Mouse (Mus musculus): ENCODE data around the gene Taldo1. TPM values are rescaled to one million over a fixed set of nuclear protein-coding genes. Genes with fewer than 3 reads are reported as not detected.
"Not testable (repeated sequence)": the region's sequence is repeated elsewhere in the genome, so short reads cannot be mapped to it uniquely, and the experiment has no call there.

Gene Taldo1
- polyA plus RNA-seq, 1 experiment from 2014 or later: 312 TPM

GRCm38 (mm10) chr7:141394158-141394557 lies 2.2 kb downstream of the Taldo1 start:
- Histone ChIP-seq H3K36me3 (ENCODE audit: control insufficient read depth, insufficient read depth, low read length) (peaks cover 29% of the 10 kb centered on the region), H3K27ac (replicated peaks; ENCODE audit: low read depth, low read length) (no peak overlapping the region), H3K4me1 (ENCODE audit: control insufficient read depth, insufficient read depth, low read length) (peaks cover 13% of the 10 kb centered on the region), H3K4me3 (replicated peaks; ENCODE audit: low read depth, low read length) (no peak overlapping the region), H3K9ac (replicated peaks; ENCODE audit: low read length) (no peak overlapping the region), H3K4me2 (ENCODE audit: low read length) (no peak overlapping the region), H3K9me3 (ENCODE audit: control insufficient read depth, low read length) (no peaks in the 10 kb centered on the region), H3K27me3 (ENCODE audit: control insufficient read depth, insufficient read depth, low read length) (no peaks in the 10 kb centered on the region)
- 91% methylated on average over 7 of the region's 7 CpGs for WGBS
- DNase-seq (no peak), ATAC-seq (ENCODE audit: low FRiP score, low TSS enrichment) (no peak)

- no peak overlapping the region for H3K27ac ChIP-seq (replicated peaks; ENCODE audit: low read depth, low read length)
- H3K4me3 ChIP-seq (replicated peaks; ENCODE audit: low read depth, low read length): no peak overlapping the region
- peak; percentile 76 for DNase-seq
- 16% methylated on average over 6 of the region's 6 CpGs for WGBS
- no peak overlapping the region for H3K9ac ChIP-seq (replicated peaks; ENCODE audit: low read length)
- no peaks in the 10 kb centered on the region for H3K27me3 ChIP-seq (ENCODE audit: control insufficient read depth, insufficient read depth, low read length)
- no peak for ATAC-seq (ENCODE audit: low FRiP score, low TSS enrichment)
- peaks cover 13% of the 10 kb centered on the region for H3K4me1 ChIP-seq (ENCODE audit: control insufficient read depth, insufficient read depth, low read length)
- no peaks in the 10 kb centered on the region for H3K9me3 ChIP-seq (ENCODE audit: control insufficient read depth, low read length)
- H3K36me3 ChIP-seq (ENCODE audit: control insufficient read depth, insufficient read depth, low read length): peaks cover 33% of the 10 kb centered on the region
- H3K4me2 ChIP-seq (ENCODE audit: low read length): no peak overlapping the region
These were observed 2.8 kb downstream of the Taldo1 start for GRCm38 (mm10) chr7:141394771-141395170.

- no peak overlapping the region for H3K27ac ChIP-seq (replicated peaks; ENCODE audit: low read depth, low read length)
- no peaks in the 10 kb centered on the region for H3K9me3 ChIP-seq (ENCODE audit: control insufficient read depth, low read length)
- DNase-seq: no peak
- H3K9ac ChIP-seq (replicated peaks; ENCODE audit: low read length): no peak overlapping the region
- ATAC-seq (ENCODE audit: low FRiP score, low TSS enrichment): no peak
- peaks cover 13% of the 10 kb centered on the region for H3K4me1 ChIP-seq (ENCODE audit: control insufficient read depth, insufficient read depth, low read length)
- 80% methylated on average over 1 of the region's 1 CpGs for WGBS
- no peaks in the 10 kb centered on the region for H3K27me3 ChIP-seq (ENCODE audit: control insufficient read depth, insufficient read depth, low read length)
- peaks cover 38% of the 10 kb centered on the region for H3K36me3 ChIP-seq (ENCODE audit: control insufficient read depth, insufficient read depth, low read length)
- no peak overlapping the region for H3K4me2 ChIP-seq (ENCODE audit: low read length)
- no peak overlapping the region for H3K4me3 ChIP-seq (replicated peaks; ENCODE audit: low read depth, low read length)
These were observed 3.3 kb downstream of the Taldo1 start for GRCm38 (mm10) chr7:141395348-141395747.

- Histone ChIP-seq H3K9ac (replicated peaks; ENCODE audit: low read length) (no peak overlapping the region), H3K4me2 (ENCODE audit: low read length) (no peak overlapping the region), H3K36me3 (ENCODE audit: control insufficient read depth, insufficient read depth, low read length) (peaks cover 67% of the 10 kb centered on the region), H3K4me3 (replicated peaks; ENCODE audit: low read depth, low read length) (no peak overlapping the region), H3K27ac (replicated peaks; ENCODE audit: low read depth, low read length) (no peak overlapping the region), H3K27me3 (ENCODE audit: control insufficient read depth, insufficient read depth, low read length) (no peaks in the 10 kb centered on the region), H3K4me1 (ENCODE audit: control insufficient read depth, insufficient read depth, low read length) (no peaks in the 10 kb centered on the region), H3K9me3 (ENCODE audit: control insufficient read depth, low read length) (no peaks in the 10 kb centered on the region)
- WGBS: 43% methylated on average over 5 of the region's 5 CpGs
- ATAC-seq (ENCODE audit: low FRiP score, low TSS enrichment): no peak
- peak; percentile 64 for DNase-seq
These were observed 11.3 kb downstream of the Taldo1 start for GRCm38 (mm10) chr7:141403305-141403704.

- Histone ChIP-seq H3K9ac (replicated peaks; ENCODE audit: low read length) (no peak overlapping the region), H3K4me3 (replicated peaks; ENCODE audit: low read depth, low read length) (no peak overlapping the region), H3K9me3 (ENCODE audit: control insufficient read depth, low read length) (no peaks in the 10 kb centered on the region), H3K27me3 (ENCODE audit: control insufficient read depth, insufficient read depth, low read length) (no peaks in the 10 kb centered on the region), H3K36me3 (ENCODE audit: control insufficient read depth, insufficient read depth, low read length) (peaks cover 63% of the 10 kb centered on the region), H3K4me2 (ENCODE audit: low read length) (no peak overlapping the region), H3K4me1 (ENCODE audit: control insufficient read depth, insufficient read depth, low read length) (no peaks in the 10 kb centered on the region), H3K27ac (replicated peaks; ENCODE audit: low read depth, low read length) (no peak overlapping the region)
- ATAC-seq (ENCODE audit: low FRiP score, low TSS enrichment) (no peak), DNase-seq (no peak)
- WGBS: 87% methylated on average over 4 of the region's 4 CpGs
These were observed 13.5 kb downstream of the Taldo1 start for GRCm38 (mm10) chr7:141405466-141405865.

- not testable (repeated sequence) for H3K4me2 ChIP-seq (ENCODE audit: low read length); H3K4me1 ChIP-seq (ENCODE audit: control insufficient read depth, insufficient read depth, low read length); H3K27me3 ChIP-seq (ENCODE audit: control insufficient read depth, insufficient read depth, low read length); H3K9me3 ChIP-seq (ENCODE audit: control insufficient read depth, low read length); H3K9ac ChIP-seq (replicated peaks; ENCODE audit: low read length); H3K27ac ChIP-seq (replicated peaks; ENCODE audit: low read depth, low read length); ATAC-seq (ENCODE audit: low FRiP score, low TSS enrichment); DNase-seq; H3K4me3 ChIP-seq (replicated peaks; ENCODE audit: low read depth, low read length)
- 95% methylated on average over 7 of the region's 7 CpGs for WGBS
- peaks cover 42% of the 10 kb centered on the region for H3K36me3 ChIP-seq (ENCODE audit: control insufficient read depth, insufficient read depth, low read length)
These were observed 15.7 kb downstream of the Taldo1 start for GRCm38 (mm10) chr7:141407670-141408069.

- 8% methylated on average over 11 of the region's 11 CpGs for WGBS
- H3K9me3 ChIP-seq (ENCODE audit: control insufficient read depth, low read length): no peaks in the 10 kb centered on the region
- H3K27me3 ChIP-seq (ENCODE audit: control insufficient read depth, insufficient read depth, low read length): no peaks in the 10 kb centered on the region
- H3K4me2 ChIP-seq (ENCODE audit: low read length): no peak overlapping the region
- H3K27ac ChIP-seq (replicated peaks; ENCODE audit: low read depth, low read length): no peak overlapping the region
- H3K9ac ChIP-seq (replicated peaks; ENCODE audit: low read length): no peak overlapping the region
- ATAC-seq (ENCODE audit: low FRiP score, low TSS enrichment) (0 out of 2 replicates have a peak, but pooled peaks have one; percentile 32), DNase-seq (peak; percentile 91)
- no peak overlapping the region for H3K4me3 ChIP-seq (replicated peaks; ENCODE audit: low read depth, low read length)
- H3K4me1 ChIP-seq (ENCODE audit: control insufficient read depth, insufficient read depth, low read length): peaks cover 6% of the 10 kb centered on the region
- H3K36me3 ChIP-seq (ENCODE audit: control insufficient read depth, insufficient read depth, low read length): peaks cover 32% of the 10 kb centered on the region
These were observed 16.8 kb downstream of the Taldo1 start for GRCm38 (mm10) chr7:141408833-141409232.

- no peaks in the 10 kb centered on the region for H3K27me3 ChIP-seq (ENCODE audit: control insufficient read depth, insufficient read depth, low read length)
- H3K4me1 ChIP-seq (ENCODE audit: control insufficient read depth, insufficient read depth, low read length): peaks cover 10% of the 10 kb centered on the region
- peaks cover 27% of the 10 kb centered on the region for H3K36me3 ChIP-seq (ENCODE audit: control insufficient read depth, insufficient read depth, low read length)
- H3K9ac ChIP-seq (replicated peaks; ENCODE audit: low read length): no peak overlapping the region
- no peaks in the 10 kb centered on the region for H3K9me3 ChIP-seq (ENCODE audit: control insufficient read depth, low read length)
- DNase-seq (no peak), ATAC-seq (ENCODE audit: low FRiP score, low TSS enrichment) (no peak)
- no peak overlapping the region for H3K4me2 ChIP-seq (ENCODE audit: low read length)
- WGBS: 93% methylated on average over 8 of the region's 8 CpGs
- H3K4me3 ChIP-seq (replicated peaks; ENCODE audit: low read depth, low read length): no peak overlapping the region
- no peak overlapping the region for H3K27ac ChIP-seq (replicated peaks; ENCODE audit: low read depth, low read length)
These were observed 18.6 kb downstream of the Taldo1 start for GRCm38 (mm10) chr7:141410631-141411030.

- no peaks in the 10 kb centered on the region for H3K9me3 ChIP-seq (ENCODE audit: control insufficient read depth, low read length)
- H3K4me1 ChIP-seq (ENCODE audit: control insufficient read depth, insufficient read depth, low read length): peaks cover 10% of the 10 kb centered on the region
- DNase-seq: no peak
- 89% methylated on average over 1 of the region's 1 CpGs for WGBS
- no peak overlapping the region for H3K4me3 ChIP-seq (replicated peaks; ENCODE audit: low read depth, low read length)
- H3K27me3 ChIP-seq (ENCODE audit: control insufficient read depth, insufficient read depth, low read length): no peaks in the 10 kb centered on the region
- no peak overlapping the region for H3K4me2 ChIP-seq (ENCODE audit: low read length)
- ATAC-seq (ENCODE audit: low FRiP score, low TSS enrichment): no peak
- peaks cover 22% of the 10 kb centered on the region for H3K36me3 ChIP-seq (ENCODE audit: control insufficient read depth, insufficient read depth, low read length)
- H3K27ac ChIP-seq (replicated peaks; ENCODE audit: low read depth, low read length): no peak overlapping the region
- H3K9ac ChIP-seq (replicated peaks; ENCODE audit: low read length): no peak overlapping the region
These were observed 19.7 kb downstream of the Taldo1 start for GRCm38 (mm10) chr7:141411667-141412066.

Measured in midbrain, embryonic 14.5 days (tissue).